Mouse (Mus musculus): ENCODE results near the gene Sbf1. TPM values are rescaled to one million over a fixed set of nuclear protein-coding genes. Genes with fewer than 3 reads are reported as not detected.

The Sbf1 gene
- polyA plus RNA-seq (2014; fragmentation: Nextera tagmentation; extraction: Ambion mirVana): 38.2 and 45.1 TPM in 2 replicates

DNA sequence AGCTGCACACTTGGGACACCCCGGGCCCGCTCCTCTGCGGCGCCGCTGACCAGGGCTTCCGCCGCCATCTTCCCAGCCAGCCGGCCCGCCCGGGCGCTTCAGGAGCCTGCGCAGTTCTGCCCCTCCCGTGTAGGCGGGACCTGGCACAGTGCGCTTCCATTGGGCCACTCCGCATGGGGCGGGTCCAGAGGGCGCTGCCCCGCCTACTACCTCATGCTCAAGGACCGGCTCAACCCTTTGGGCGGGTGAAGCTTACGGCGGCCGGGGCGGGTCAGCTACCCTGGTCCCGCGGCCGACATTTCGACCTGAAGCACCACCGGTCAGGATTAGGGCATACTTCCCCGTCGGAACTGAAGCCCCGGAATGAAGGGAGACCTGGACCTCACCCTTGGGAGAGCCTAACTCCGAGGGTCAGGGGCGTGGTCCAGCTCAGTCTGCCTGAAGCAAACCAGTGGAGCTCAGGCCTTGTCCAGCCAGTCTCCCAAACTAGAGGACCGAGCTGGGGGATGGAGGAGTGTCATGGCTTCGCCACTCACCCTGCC is at the start of gene Sbf1:
Gene Sbf1, minus strand, starts transcription at position 122 of the 542 bp plus-strand sequence.
- Histone ChIP-seq H3K4me3 (ENCODE audit: control insufficient read depth in 1 of 2, insufficient read depth in 1 of 2, low read depth in 1 of 2, low read length in 2 of 2) (peak within 1 kb of the TSS; percentile 60 to 95), H3K4me1 (ENCODE audit: control insufficient read depth in 2 of 2, insufficient read depth in 2 of 2, low read length in 2 of 2) (peaks cover 11 to 15% of the 10 kb centered on the region in 2 experiments), H3K27ac (replicated peaks in 1 of 2; ENCODE audit: control insufficient read depth in 1 of 2, insufficient read depth in 1 of 2, low read depth in 2 of 2, low read length in 2 of 2) (peak within 1 kb of the TSS; percentile 53 to 67), H3K9me3 (ENCODE audit: control insufficient read depth, low read length) (no peaks in the 10 kb centered on the region), H3K27me3 (ENCODE audit: control insufficient read depth, insufficient read depth, low read length) (no peaks in the 10 kb centered on the region), H3K36me3 (ENCODE audit: control insufficient read depth, insufficient read depth, low read length) (no peaks in the 10 kb centered on the region), H3K9ac (ENCODE audit: low read length) (peak within 1 kb of the TSS; percentile 96), H3K4me2 (ENCODE audit: low read length) (peak within 1 kb of the TSS; percentile 87)
- WGBS: under 1% methylated on average over 36 of the region's 37 CpGs
- peak; percentile 99 for ATAC-seq (ENCODE audit: insufficient number of reproducible peaks, insufficient read depth, low FRiP score, low read depth)

DNA sequence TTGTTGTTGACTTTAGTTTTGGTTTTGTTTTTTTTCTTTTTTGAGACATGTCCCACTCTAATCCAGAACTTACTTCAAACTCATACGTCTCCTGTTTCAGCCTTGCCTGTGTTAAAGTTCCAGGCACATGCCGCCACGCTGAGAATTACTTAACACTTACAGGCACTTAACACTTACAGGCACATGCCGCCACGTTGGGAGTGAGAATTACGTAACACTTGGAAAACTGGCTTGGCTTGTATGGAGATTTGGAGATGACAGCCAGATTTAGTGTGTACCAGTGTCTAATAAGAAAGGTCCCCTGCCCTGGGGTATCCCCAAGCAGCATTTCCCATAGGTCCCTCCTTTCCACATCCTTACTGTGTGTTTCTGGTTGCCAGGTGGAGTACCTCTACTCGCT is 47.9 kb upstream of the Sbf1 start:
- H3K4me1 ChIP-seq (ENCODE audit: control insufficient read depth in 2 of 2, insufficient read depth in 2 of 2, low read length in 2 of 2): peaks cover under 1 to 6% of the 10 kb centered on the region in 2 experiments; a peak in 3 of 4 replicates
- ATAC-seq (ENCODE audit: insufficient number of reproducible peaks, insufficient read depth, low FRiP score, low read depth): no peak
- H3K4me3 ChIP-seq (ENCODE audit: control insufficient read depth in 1 of 2, insufficient read depth in 1 of 2, low read depth in 1 of 2, low read length in 2 of 2): no peak overlapping the region
- H3K27me3 ChIP-seq (ENCODE audit: control insufficient read depth, insufficient read depth, low read length): no peaks in the 10 kb centered on the region
- WGBS: 85% methylated on average over 7 of the region's 7 CpGs
- H3K27ac ChIP-seq (replicated peaks in 1 of 2; ENCODE audit: control insufficient read depth in 1 of 2, insufficient read depth in 1 of 2, low read depth in 2 of 2, low read length in 2 of 2): no peak overlapping the region
- H3K9me3 ChIP-seq (ENCODE audit: control insufficient read depth, low read length): no peaks in the 10 kb centered on the region
- no peak overlapping the region for H3K4me2 ChIP-seq (ENCODE audit: low read length)
- H3K9ac ChIP-seq (ENCODE audit: low read length): no peak overlapping the region
- H3K36me3 ChIP-seq (ENCODE audit: control insufficient read depth, insufficient read depth, low read length): peaks cover 83% of the 10 kb centered on the region

DNA sequence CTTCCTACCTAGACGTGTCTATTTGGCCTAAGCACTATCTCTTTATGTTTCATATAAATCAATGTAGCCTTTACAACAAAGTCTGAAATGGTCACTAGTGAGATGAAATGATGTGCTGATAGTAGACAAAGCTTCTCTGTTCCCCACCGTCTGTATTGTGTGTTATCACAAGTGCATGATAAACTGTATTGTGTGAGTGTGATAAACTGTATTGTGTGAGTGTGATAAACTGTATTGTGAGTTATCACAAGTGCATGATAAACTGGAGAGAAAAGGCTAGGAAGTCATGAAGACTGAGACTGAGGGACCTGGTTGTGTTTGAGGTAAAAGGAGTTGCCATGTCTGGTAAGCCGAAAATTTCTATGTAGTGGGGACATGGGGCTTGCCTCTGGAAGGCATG is 43.7 kb upstream of the Sbf1 start:
- ATAC-seq (ENCODE audit: insufficient number of reproducible peaks, insufficient read depth, low FRiP score, low read depth): no peak
- WGBS: 53% methylated on average over 3 of the region's 3 CpGs

DNA sequence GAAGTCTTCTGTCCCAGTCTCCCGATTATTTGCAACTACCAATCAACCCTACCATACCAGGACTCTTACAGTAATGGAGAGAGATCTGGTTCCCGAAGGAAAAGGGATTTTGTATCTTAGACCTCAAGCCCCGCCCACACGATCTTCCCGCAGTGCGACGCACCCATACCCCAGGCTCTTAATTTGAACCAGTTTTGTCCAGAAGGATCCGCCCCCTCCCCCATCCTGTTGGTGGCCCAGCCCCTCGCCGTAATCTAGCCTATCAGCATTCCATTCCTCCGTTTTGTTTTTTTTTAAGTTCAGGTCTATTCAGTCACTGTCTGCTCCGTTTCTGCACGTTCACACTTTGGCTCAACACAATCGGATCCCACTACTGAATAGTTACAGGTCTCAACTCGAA is 41.3 kb upstream of the Sbf1 start:
- Histone ChIP-seq H3K4me2 (ENCODE audit: low read length) (peak overlapping the region; percentile 77), H3K36me3 (ENCODE audit: control insufficient read depth, insufficient read depth, low read length) (peaks cover 47% of the 10 kb centered on the region), H3K4me1 (ENCODE audit: control insufficient read depth in 2 of 2, insufficient read depth in 2 of 2, low read length in 2 of 2) (peaks cover 9 to 34% of the 10 kb centered on the region in 2 experiments), H3K27ac (replicated peaks in 1 of 2; ENCODE audit: control insufficient read depth in 1 of 2, insufficient read depth in 1 of 2, low read depth in 2 of 2, low read length in 2 of 2) (peak overlapping the region; percentile 71 to 87), H3K9me3 (ENCODE audit: control insufficient read depth, low read length) (no peaks in the 10 kb centered on the region), H3K4me3 (ENCODE audit: control insufficient read depth in 1 of 2, insufficient read depth in 1 of 2, low read depth in 1 of 2, low read length in 2 of 2) (peak overlapping the region; percentile 79 to 85), H3K9ac (ENCODE audit: low read length) (peak overlapping the region; percentile 93), H3K27me3 (ENCODE audit: control insufficient read depth, insufficient read depth, low read length) (no peaks in the 10 kb centered on the region)
- peak; percentile 58 for ATAC-seq (ENCODE audit: insufficient number of reproducible peaks, insufficient read depth, low FRiP score, low read depth)
- 2% methylated on average over 15 of the region's 15 CpGs for WGBS

More for the DNA sequence above, 43.7 kb upstream of the Sbf1 start:
- H3K9me3 ChIP-seq (ENCODE audit: control insufficient read depth, low read length): no peaks in the 10 kb centered on the region
- no peak overlapping the region for H3K4me3 ChIP-seq (ENCODE audit: control insufficient read depth in 1 of 2, insufficient read depth in 1 of 2, low read depth in 1 of 2, low read length in 2 of 2)
- no peak overlapping the region for H3K27ac ChIP-seq (replicated peaks in 1 of 2; ENCODE audit: control insufficient read depth in 1 of 2, insufficient read depth in 1 of 2, low read depth in 2 of 2, low read length in 2 of 2)
- H3K36me3 ChIP-seq (ENCODE audit: control insufficient read depth, insufficient read depth, low read length): peaks cover 47% of the 10 kb centered on the region
- no peak overlapping the region for H3K4me2 ChIP-seq (ENCODE audit: low read length)
- no peaks in the 10 kb centered on the region for H3K27me3 ChIP-seq (ENCODE audit: control insufficient read depth, insufficient read depth, low read length)
- H3K9ac ChIP-seq (ENCODE audit: low read length): no peak overlapping the region
- peaks cover 9 to 32% of the 10 kb centered on the region in 2 experiments for H3K4me1 ChIP-seq (ENCODE audit: control insufficient read depth in 2 of 2, insufficient read depth in 2 of 2, low read length in 2 of 2)

DNA sequence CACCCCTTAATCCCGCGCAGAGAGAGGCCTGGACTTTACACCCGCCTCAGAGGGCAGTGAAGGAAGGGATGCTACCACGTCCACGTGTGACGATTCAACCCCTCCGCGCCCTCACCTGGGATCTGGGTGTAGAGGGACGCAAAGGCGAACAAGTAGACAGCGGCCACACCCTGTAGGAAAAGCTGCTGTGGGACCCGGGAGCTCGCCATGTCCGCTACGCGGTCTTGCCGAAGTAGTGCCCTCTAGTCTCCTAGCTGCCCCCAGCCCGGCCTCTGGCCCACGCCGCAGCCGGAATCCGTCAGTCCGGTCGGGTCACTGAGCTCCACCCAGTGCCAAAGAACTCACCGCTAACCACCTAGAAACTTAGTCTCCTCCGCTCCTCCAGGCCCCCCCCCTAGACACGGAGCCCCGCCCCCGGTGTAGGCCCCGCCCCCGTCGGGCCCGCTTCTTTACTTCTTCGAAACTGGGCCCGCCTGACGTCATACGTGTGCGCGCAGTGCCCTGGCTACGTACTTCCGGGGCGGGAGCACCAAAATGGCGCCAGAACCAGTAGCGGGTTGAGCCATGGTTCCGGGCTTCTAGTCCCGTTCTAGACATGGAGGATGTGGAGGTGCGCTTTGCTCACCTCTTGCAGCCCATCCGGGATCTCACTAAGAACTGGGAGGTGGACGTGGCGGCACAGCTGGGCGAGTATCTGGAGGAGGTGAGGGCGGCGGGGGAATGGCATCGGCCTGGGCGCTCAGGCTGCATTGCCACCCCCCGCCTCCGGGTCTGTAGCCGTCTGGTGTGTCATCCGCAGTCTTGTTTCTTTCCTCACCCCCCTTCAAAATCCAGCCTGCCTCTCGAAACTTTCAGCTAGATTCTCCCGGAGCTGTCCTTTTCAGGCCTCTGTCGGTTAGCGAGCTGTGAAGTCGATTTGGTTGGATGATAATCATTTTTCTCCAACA is 40.4 kb upstream of the Sbf1 start, which contains the start of the genes Lmf2 and Ncaph2:
Gene Lmf2, minus strand, starts transcription at position 419 of the 947 bp plus-strand sequence.
Gene Ncaph2, plus strand, starts transcription at position 479 of the 947 bp plus-strand sequence.
- peak within 1 kb of the TSS; percentile 80 for H3K4me2 ChIP-seq (ENCODE audit: low read length)
- under 1% methylated on average over 64 of the region's 64 CpGs for WGBS
- H3K27me3 ChIP-seq (ENCODE audit: control insufficient read depth, insufficient read depth, low read length): no peaks in the 10 kb centered on the region
- H3K4me3 ChIP-seq (ENCODE audit: control insufficient read depth in 1 of 2, insufficient read depth in 1 of 2, low read depth in 1 of 2, low read length in 2 of 2): peak within 1 kb of the TSS; percentile 79 to 85
- H3K4me1 ChIP-seq (ENCODE audit: control insufficient read depth in 2 of 2, insufficient read depth in 2 of 2, low read length in 2 of 2): peaks cover 9 to 34% of the 10 kb centered on the region in 2 experiments
- peak; percentile 89 for ATAC-seq (ENCODE audit: insufficient number of reproducible peaks, insufficient read depth, low FRiP score, low read depth)
- H3K9ac ChIP-seq (ENCODE audit: low read length): peak within 1 kb of the TSS; percentile 93
- no peaks in the 10 kb centered on the region for H3K9me3 ChIP-seq (ENCODE audit: control insufficient read depth, low read length)
- H3K36me3 ChIP-seq (ENCODE audit: control insufficient read depth, insufficient read depth, low read length): peaks cover 47% of the 10 kb centered on the region
- H3K27ac ChIP-seq (replicated peaks in 1 of 2; ENCODE audit: control insufficient read depth in 1 of 2, insufficient read depth in 1 of 2, low read depth in 2 of 2, low read length in 2 of 2): peak within 1 kb of the TSS; percentile 71 to 87

DNA sequence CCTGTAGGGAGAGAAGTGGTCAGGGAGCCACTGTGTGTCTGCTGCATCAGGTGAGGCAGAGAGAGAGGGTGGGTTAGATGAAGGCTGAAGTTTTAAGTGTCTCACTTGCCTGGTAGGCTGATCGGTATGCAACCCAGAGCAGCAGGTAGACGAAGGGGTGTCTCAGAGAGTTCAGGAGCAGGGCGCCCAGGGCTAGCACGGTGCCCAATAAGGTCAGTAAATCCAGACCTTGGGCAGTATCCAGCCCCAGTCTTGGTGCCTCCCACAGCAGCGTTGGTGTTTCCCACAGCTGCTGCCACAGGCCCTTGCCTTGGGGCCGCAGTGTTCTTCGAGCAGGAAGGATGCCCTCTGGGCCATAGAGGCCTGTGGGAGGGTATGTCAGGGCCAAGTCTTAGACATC is 39.3 kb upstream of the Sbf1 start:
- no peak overlapping the region for H3K27ac ChIP-seq (replicated peaks in 1 of 2; ENCODE audit: control insufficient read depth in 1 of 2, insufficient read depth in 1 of 2, low read depth in 2 of 2, low read length in 2 of 2)

DNA sequence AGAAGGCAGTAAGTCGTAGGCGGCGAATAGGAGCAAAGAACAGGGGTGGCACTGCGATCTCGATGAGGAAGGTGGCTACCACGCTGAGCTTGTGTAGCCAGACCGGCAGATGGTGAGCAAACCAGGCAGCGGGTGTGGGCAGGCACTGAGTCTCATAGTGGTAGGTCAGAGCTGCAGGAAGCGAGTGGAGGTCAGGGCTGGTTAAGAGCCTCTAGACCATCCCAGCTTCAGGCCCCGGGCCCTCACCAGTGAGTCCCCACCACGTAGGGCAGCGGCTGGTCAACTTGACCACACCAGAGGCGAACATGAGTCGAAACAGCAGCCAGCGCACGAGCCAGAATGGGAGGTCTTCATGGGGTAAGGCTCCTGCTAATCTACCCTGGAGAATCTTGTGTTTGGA is 38.7 kb upstream of the Sbf1 start:
- no peak overlapping the region for H3K27ac ChIP-seq (replicated peaks in 1 of 2; ENCODE audit: control insufficient read depth in 1 of 2, insufficient read depth in 1 of 2, low read depth in 2 of 2, low read length in 2 of 2)
- H3K4me3 ChIP-seq (ENCODE audit: control insufficient read depth in 1 of 2, insufficient read depth in 1 of 2, low read depth in 1 of 2, low read length in 2 of 2): no peak overlapping the region
- H3K36me3 ChIP-seq (ENCODE audit: control insufficient read depth, insufficient read depth, low read length): peaks cover 52% of the 10 kb centered on the region
- peak overlapping the region; percentile 93 for H3K9ac ChIP-seq (ENCODE audit: low read length)
- no peaks in the 10 kb centered on the region for H3K27me3 ChIP-seq (ENCODE audit: control insufficient read depth, insufficient read depth, low read length)
- WGBS: 95% methylated on average over 16 of the region's 16 CpGs
- no peak overlapping the region for H3K4me2 ChIP-seq (ENCODE audit: low read length)
- no peaks in the 10 kb centered on the region for H3K9me3 ChIP-seq (ENCODE audit: control insufficient read depth, low read length)
- ATAC-seq (ENCODE audit: insufficient number of reproducible peaks, insufficient read depth, low FRiP score, low read depth): no peak
- peaks cover 9 to 29% of the 10 kb centered on the region in 2 experiments for H3K4me1 ChIP-seq (ENCODE audit: control insufficient read depth in 2 of 2, insufficient read depth in 2 of 2, low read length in 2 of 2)

More for the DNA sequence above, 39.3 kb upstream of the Sbf1 start:
- Histone ChIP-seq H3K9me3 (ENCODE audit: control insufficient read depth, low read length) (no peaks in the 10 kb centered on the region), H3K4me2 (ENCODE audit: low read length) (peak overlapping the region; percentile 80), H3K36me3 (ENCODE audit: control insufficient read depth, insufficient read depth, low read length) (peaks cover 51% of the 10 kb centered on the region), H3K4me3 (ENCODE audit: control insufficient read depth in 1 of 2, insufficient read depth in 1 of 2, low read depth in 1 of 2, low read length in 2 of 2) (peak overlapping the region; percentile 63 to 79), H3K9ac (ENCODE audit: low read length) (peak overlapping the region; percentile 93), H3K4me1 (ENCODE audit: control insufficient read depth in 2 of 2, insufficient read depth in 2 of 2, low read length in 2 of 2) (peaks cover 9 to 34% of the 10 kb centered on the region in 2 experiments), H3K27me3 (ENCODE audit: control insufficient read depth, insufficient read depth, low read length) (no peaks in the 10 kb centered on the region)
- 69% methylated on average over 7 of the region's 7 CpGs for WGBS
- ATAC-seq (ENCODE audit: insufficient number of reproducible peaks, insufficient read depth, low FRiP score, low read depth): no peak

Data from heart, embryonic 14.5 days (tissue).